Mouse (Mus musculus): ENCODE data around the gene Yaf2. TPM values are rescaled to one million over a fixed set of nuclear protein-coding genes. Genes with fewer than 3 reads are reported as not detected.
A peak's percentile ranks its signal among the peaks of the same experiment; 100 is the strongest.
"Not testable (repeated sequence)": the region's sequence is repeated elsewhere in the genome, so short reads cannot be mapped to it uniquely, and the experiment has no call there.

The Yaf2 gene
- 112 and 116 TPM in 2 replicates for polyA plus RNA-seq (2016; fragmentation: Nextera tagmentation; extraction: Ambion mirVana)

DNA sequence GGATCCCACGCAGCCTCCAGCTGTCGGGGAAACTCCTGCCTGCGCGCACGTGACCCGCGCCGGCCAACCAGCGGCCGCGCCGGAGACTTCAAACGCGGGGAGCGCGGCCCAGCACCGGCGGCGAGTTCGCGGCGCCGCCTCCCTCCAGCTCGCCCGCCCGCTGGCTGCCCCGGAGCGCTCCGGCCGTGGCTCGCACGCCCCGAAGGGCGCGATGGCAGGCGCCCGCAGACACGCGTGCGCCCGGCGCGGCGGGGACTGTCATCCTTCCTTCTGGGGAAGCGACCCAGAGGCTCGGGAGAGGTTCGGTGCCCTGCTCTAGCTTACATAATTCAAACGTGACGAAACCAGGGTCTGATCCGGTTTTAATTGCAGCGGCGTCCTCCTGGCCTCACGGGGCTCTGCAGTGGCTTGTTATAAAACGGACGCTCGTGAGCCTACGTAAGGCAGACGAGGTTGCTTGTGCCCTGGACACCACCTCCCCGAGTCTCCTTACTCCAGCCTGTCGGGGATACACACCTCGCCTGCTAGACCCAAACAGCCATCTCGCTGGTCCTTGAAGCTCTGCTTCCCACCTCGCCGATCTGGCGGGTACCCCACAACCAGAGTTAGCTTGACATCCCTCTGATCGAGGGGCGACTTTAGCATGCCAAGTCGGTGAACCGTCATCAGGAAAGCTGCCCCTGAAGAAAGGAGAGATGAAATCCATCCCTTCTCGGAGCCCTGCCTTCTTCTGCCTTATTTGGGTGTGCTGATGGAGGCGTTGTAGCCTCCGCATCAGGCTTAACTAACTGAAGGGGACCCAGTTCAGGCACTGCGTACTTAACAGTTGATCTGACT lies at the start of gene Yaf2:
Yaf2 (minus strand) TSS at position 11 of the 837 bp plus-strand sequence.
- Histone ChIP-seq H3K9me3 (no peaks in the 10 kb centered on the region), H3K4me3 (peak within 1 kb of the TSS; percentile 83), H3K4me1 (peaks cover 9% of the 10 kb centered on the region), H3K27ac (peak within 1 kb of the TSS; percentile 94), H3K9ac (peak within 1 kb of the TSS; percentile 86), H3K36me3 (peaks cover 8% of the 10 kb centered on the region), H3K4me2 (replicated peaks) (peak within 1 kb of the TSS; percentile 82), H3K27me3 (replicated peaks) (no peaks in the 10 kb centered on the region)
- WGBS, result under 1% methylated on average over 65 of the region's 73 CpGs
- peak; percentile 94 for ATAC-seq (ENCODE audit: low FRiP score, low read depth)

DNA sequence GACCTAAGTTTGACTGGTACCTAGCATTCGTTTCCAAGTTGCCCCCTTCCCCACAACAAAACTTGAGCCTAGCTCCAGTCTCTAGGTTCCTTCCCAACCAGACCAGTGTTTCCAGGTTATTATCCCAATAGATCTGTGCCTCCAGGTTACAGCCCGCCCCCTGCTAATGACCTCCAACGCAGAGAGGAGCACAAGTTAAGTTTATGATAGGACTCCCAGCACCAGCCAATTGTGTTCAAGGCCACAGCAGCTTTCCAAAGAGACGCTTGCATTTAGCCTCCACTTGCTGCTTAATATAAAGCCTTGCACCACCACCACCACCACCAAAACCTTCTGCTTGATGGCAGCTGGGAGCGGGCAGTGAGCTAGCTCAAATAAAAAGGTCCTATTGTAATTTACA lies 44.6 kb upstream of the Yaf2 start:
- Histone ChIP-seq H3K9me3 (no peaks in the 10 kb centered on the region), H3K4me1 (no peaks in the 10 kb centered on the region), H3K27ac (no peak overlapping the region), H3K36me3 (peaks cover 17% of the 10 kb centered on the region), H3K27me3 (replicated peaks) (no peaks in the 10 kb centered on the region), H3K9ac (no peak overlapping the region), H3K4me2 (replicated peaks) (no peak overlapping the region), H3K4me3 (no peak overlapping the region)
- no peak for ATAC-seq (ENCODE audit: low FRiP score, low read depth)
- WGBS, result 53% methylated on average over 5 of the region's 5 CpGs

DNA sequence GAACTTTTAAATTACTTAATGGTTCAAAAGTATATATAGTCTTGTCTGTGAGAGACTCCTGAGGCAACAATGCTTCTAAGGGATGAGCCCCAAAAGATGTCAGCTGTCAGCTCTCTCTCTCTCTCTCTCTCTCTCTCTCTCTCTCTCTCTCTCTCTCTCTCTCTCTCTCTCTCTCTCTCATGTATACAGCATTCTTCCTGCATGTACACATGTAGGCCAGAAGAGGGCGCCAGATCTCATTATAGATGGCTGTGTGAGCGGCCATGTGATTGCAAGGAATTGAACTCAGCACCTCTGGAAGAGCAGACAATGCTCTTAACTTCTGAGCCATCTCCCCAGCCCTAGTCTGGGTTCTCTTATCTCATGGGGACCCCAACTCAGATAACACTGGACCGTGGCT lies 42.4 kb upstream of the Yaf2 start:
- WGBS, result 84% methylated on average over 3 of the region's 3 CpGs
- Histone ChIP-seq H3K4me1 (no peaks in the 10 kb centered on the region), H3K4me2 (replicated peaks) (no peak overlapping the region), H3K9ac (no peak overlapping the region), H3K36me3 (no peaks in the 10 kb centered on the region), H3K27ac (no peak overlapping the region), H3K9me3 (no peaks in the 10 kb centered on the region), H3K4me3 (no peak overlapping the region), H3K27me3 (replicated peaks) (no peaks in the 10 kb centered on the region)
- no peak for ATAC-seq (ENCODE audit: low FRiP score, low read depth)

DNA sequence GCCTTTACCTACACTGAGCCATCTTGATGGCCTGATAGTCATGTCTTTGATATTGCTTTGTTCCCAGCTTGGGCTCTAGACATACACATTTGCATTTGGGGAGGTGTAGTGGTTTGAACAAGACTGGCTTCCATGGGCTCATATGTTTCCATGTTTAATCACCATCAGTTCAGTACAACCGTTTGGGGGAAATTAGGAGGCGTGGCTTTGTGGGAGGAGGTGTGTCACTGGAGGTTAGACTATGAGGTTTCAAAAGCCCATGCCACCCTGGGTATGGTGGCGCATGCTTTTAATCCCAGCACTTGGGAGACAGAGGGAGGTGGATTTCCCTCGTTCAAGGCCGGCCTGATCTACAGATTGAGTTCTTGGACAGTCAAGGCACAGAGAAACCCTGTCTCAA lies 39.0 kb upstream of the Yaf2 start:
- no peak overlapping the region for H3K4me2 ChIP-seq (replicated peaks)
- no peak overlapping the region for H3K27ac ChIP-seq
- H3K4me1 ChIP-seq, result no peaks in the 10 kb centered on the region
- no peaks in the 10 kb centered on the region for H3K9me3 ChIP-seq
- no peak for ATAC-seq (ENCODE audit: low FRiP score, low read depth)
- H3K4me3 ChIP-seq, result no peak overlapping the region
- no peaks in the 10 kb centered on the region for H3K27me3 ChIP-seq (replicated peaks)
- WGBS, result 92% methylated on average over 5 of the region's 5 CpGs
- no peak overlapping the region for H3K9ac ChIP-seq
- no peaks in the 10 kb centered on the region for H3K36me3 ChIP-seq

DNA sequence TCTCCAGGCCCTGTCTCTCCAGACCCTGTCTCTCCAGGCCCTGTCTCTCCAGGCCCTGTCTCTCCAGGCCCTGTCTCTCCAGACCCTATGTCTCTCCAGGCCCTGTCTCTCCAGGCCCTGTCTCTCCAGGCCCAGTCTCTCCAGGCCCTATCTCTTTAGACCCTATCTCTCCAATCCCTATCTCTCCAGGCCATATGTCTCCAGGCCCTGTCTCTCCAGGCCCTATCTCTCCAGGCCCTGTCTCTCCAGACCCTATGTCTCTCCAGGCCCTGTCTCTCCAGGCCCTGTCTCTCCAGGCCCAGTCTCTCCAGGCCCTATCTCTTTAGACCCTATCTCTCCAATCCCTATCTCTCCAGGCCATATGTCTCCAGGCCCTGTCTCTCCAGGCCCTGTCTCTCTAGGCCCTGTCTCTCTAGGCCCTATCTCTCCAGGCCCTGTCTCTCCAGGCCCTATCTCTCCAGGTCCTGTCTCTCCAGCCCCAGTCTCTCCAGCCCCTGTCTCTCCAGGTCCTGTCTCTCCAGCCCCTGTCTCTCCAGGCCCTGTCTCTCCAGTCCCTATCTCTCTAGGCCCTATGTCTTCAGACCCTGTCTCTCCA lies 35.9 kb upstream of the Yaf2 start:
- H3K4me1 ChIP-seq; H3K27me3 ChIP-seq (replicated peaks); H3K4me2 ChIP-seq (replicated peaks); H3K9me3 ChIP-seq; H3K4me3 ChIP-seq; H3K9ac ChIP-seq; H3K36me3 ChIP-seq; ATAC-seq (ENCODE audit: low FRiP score, low read depth); H3K27ac ChIP-seq: not testable (repeated sequence)

DNA sequence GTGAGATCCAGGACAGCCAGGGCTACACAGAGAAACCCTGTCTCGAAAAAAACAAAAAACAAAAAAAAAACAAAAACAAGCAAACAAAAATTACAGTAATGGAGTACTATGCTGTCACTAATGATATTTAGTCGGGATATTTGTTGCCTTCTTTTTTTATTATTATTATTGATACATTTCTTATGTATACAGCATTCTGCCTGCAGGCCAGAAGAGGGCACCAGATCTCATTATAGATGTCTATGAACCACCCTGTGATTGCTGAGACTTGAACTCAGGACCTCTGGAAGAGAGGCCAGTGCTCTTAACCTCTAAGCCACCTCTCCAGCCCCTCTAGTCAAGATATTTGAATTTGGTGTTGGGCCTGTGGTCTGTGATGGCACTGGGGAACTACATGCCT lies 35.1 kb upstream of the Yaf2 start:
- no peaks in the 10 kb centered on the region for H3K27me3 ChIP-seq (replicated peaks)
- H3K4me1 ChIP-seq, result no peaks in the 10 kb centered on the region
- H3K27ac ChIP-seq, result no peak overlapping the region
- H3K9ac ChIP-seq, result no peak overlapping the region
- no peak overlapping the region for H3K4me2 ChIP-seq (replicated peaks)
- no peaks in the 10 kb centered on the region for H3K9me3 ChIP-seq
- no peak for ATAC-seq (ENCODE audit: low FRiP score, low read depth)
- 89% methylated on average over 2 of the region's 2 CpGs for WGBS
- no peak overlapping the region for H3K4me3 ChIP-seq
- H3K36me3 ChIP-seq, result no peaks in the 10 kb centered on the region

DNA sequence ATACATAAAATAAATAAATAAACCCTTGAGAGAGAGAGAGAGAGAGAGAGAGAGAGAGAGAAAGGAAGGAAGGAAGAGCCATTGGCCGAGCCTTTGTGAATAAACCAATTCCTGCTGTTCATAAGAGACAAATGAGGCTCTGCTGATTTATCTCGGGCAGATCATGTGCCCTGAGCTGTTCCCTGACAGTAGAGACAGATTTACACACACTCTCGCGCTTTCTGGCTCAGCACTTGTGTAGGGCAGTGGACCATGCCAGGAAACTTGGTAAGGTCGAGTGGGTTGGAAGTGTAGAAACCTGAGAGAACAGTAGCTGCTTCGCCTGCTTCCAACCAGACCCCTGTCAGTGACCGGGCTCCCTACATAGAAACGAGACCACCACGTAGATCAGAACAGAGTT lies 31.8 kb upstream of the Yaf2 start:
- H3K36me3 ChIP-seq, result no peaks in the 10 kb centered on the region
- 76% methylated on average over 9 of the region's 9 CpGs for WGBS
- H3K9ac ChIP-seq, result no peak overlapping the region
- H3K27me3 ChIP-seq (replicated peaks), result no peaks in the 10 kb centered on the region
- no peak overlapping the region for H3K4me2 ChIP-seq (replicated peaks)
- no peak overlapping the region for H3K27ac ChIP-seq
- no peaks in the 10 kb centered on the region for H3K9me3 ChIP-seq
- no peak for ATAC-seq (ENCODE audit: low FRiP score, low read depth)
- H3K4me1 ChIP-seq, result no peaks in the 10 kb centered on the region
- H3K4me3 ChIP-seq, result no peak overlapping the region

DNA sequence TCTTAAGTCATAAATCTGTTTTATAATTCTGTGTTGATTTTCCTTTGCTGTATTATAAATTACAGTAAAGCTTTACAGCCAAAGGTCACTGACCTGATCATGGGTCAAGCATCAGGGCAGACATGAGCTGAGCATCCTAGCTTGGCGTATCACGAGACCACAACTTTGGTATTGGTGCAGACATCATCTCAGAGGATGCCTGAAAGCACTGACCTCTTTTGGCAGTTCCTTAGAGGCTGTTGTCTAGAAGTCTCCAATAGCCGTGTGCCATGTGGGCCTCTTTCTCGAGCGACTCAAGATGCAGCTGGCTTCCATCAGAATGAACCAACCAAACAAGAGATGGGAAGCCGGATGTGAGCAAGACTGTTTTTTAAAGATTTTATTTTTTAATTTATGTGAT lies 28.8 kb upstream of the Yaf2 start:
- ATAC-seq (ENCODE audit: low FRiP score, low read depth), result no peak
- Histone ChIP-seq H3K9me3 (no peaks in the 10 kb centered on the region), H3K9ac (no peak overlapping the region), H3K4me3 (no peak overlapping the region), H3K4me1 (no peaks in the 10 kb centered on the region), H3K27ac (no peak overlapping the region), H3K36me3 (no peaks in the 10 kb centered on the region), H3K4me2 (replicated peaks) (no peak overlapping the region), H3K27me3 (replicated peaks) (no peaks in the 10 kb centered on the region)
- 89% methylated on average over 6 of the region's 6 CpGs for WGBS

DNA sequence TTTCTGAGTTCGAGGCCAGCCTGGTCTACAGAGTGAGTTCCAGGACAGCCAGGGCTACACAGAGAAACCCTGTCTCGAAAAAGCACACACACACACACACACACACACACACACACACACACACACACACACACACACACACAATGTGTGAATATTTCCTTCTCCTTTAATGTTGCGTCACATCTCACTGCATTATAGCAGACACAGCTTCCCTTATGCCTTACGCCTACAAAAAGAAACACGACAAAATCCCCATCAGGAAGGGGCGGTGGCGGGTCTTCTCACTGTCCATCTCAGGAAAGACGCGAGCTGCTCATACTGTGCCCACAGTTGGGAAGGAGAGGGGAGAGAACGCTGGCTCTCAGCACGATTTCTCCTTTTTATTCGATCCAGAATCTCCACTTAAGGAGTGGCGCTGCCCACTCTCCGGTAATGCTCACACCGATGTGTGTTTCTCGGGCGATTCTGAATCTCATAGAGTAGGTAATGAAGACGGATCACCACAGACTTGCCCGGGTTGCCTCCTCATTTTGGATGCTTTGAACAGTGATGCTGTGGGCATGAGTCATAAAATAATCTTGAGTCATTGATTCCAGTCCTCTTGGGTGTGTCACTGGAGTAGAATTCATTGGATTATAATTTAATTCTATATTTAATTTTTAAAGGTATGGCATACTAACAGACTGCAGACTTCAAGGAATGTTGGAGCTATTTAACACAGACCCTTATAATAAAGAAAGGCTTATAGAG lies 21.8 kb upstream of the Yaf2 start:
- Histone ChIP-seq H3K9me3 (no peaks in the 10 kb centered on the region), H3K4me1 (no peaks in the 10 kb centered on the region), H3K27me3 (replicated peaks) (no peaks in the 10 kb centered on the region), H3K36me3 (no peaks in the 10 kb centered on the region), H3K9ac (no peak overlapping the region), H3K4me2 (replicated peaks) (no peak overlapping the region), H3K27ac (no peak overlapping the region), H3K4me3 (no peak overlapping the region)
- WGBS, result 91% methylated on average over 19 of the region's 19 CpGs
- no peak for ATAC-seq (ENCODE audit: low FRiP score, low read depth)

DNA sequence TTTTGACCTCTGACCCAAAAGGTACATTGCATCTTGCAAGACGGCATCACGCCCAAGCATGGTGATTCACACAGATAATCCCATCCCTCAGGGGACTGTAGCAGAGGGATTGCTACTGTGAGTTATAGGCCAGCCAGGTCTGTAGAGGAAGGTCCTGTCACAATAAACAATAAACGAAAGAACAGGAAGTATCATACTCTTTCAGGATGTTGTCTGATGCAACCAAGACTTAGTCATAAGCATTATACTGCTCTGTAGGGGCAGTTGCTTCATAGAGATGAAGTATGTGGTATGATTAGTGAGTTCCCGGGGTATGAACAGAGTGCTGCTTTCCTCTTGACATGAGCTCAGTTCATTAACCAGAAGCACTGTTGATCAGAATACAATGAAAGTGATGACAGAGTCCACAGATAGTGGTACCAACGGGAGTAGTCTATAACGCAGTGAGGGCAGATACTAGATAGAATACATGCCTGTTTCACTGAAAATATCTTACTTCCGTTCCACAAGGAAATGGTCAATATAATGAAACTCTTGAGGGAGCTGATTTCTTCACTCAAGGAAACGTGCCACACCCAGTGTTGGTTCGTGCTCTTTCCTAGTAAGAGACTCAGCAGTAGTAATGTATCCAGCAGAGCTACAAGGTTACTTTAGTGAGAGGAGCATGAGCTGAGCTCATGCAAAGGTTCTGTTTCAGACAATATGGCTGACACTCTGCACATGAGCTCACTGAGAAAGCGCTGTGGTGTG lies 4.1 kb upstream of the Yaf2 start:
- H3K9ac ChIP-seq, result no peak overlapping the region
- 89% methylated on average over 10 of the region's 10 CpGs for WGBS
- no peak for ATAC-seq (ENCODE audit: low FRiP score, low read depth)

DNA sequence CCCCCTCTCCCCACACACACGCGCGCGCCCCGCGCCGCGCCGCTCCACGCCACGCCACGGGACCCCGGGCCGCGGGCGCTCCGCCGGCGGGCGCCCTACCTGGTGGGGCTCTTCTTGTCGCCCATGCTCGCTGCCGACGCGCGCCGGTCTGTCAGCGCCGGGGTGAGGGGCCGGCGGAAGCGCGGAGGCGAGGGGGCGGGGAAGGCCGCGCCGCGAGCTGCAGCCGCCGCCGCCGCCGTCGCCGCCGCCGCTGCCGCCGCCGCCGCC lies 144 bp downstream of the Yaf2 start:
- WGBS, result 0% methylated on average over 34 of the region's 52 CpGs
- Histone ChIP-seq H3K9ac (peak overlapping the region; percentile 86), H3K4me3 (peak overlapping the region; percentile 83), H3K27ac (peak overlapping the region; percentile 94), H3K4me2 (replicated peaks) (peak overlapping the region; percentile 82; the same call in 1 of the 2 replicates), H3K36me3 (peaks cover 10% of the 10 kb centered on the region), H3K27me3 (replicated peaks) (no peaks in the 10 kb centered on the region), H3K4me1 (peaks cover 9% of the 10 kb centered on the region), H3K9me3 (no peaks in the 10 kb centered on the region)
- ATAC-seq (ENCODE audit: low FRiP score, low read depth), result no peak

More for the DNA sequence above, 4.1 kb upstream of the Yaf2 start:
- Histone ChIP-seq H3K27me3 (replicated peaks) (no peaks in the 10 kb centered on the region), H3K4me1 (no peaks in the 10 kb centered on the region), H3K4me2 (replicated peaks) (no peak overlapping the region), H3K36me3 (no peaks in the 10 kb centered on the region), H3K27ac (no peak overlapping the region), H3K4me3 (no peak overlapping the region), H3K9me3 (no peaks in the 10 kb centered on the region)

All from neural tube, embryonic 12.5 days (tissue).